Mouse (Mus musculus) midbrain, embryonic 11.5 days (tissue): ENCODE data around the gene St8sia1. TPM values are rescaled to one million over a fixed set of nuclear protein-coding genes. Genes with fewer than 3 reads are reported as not detected.

Source experiments
- ATAC-seq: fragments of 200-750 bp; cut with Nextera tagmentation; 2 replicates; pipeline ENCODE4 v1.8.0; 2017; ENCODE audit warnings: moderate TSS enrichment, moderate library complexity; ENCODE audit not compliant: low FRiP score
- DNase-seq: peaks from one replicate; pipeline ENCODE4 v3.0.0; 2015; ENCODE audit warnings: low spot score; ENCODE audit errors: missing footprints
- H3K27ac ChIP-seq: fragments of 300-500 bp; sonication (generic); 2 replicates; pipeline ENCODE4 v1.5.1; 2014; ENCODE audit warnings: low read depth, low read length
- H3K27me3 ChIP-seq: fragments of 300-500 bp; sonication (generic); 2 replicates; pipeline ENCODE4 v1.6.1; 2014; ENCODE audit warnings: mild to moderate bottlenecking, low read length, moderate library complexity, mixed read lengths; ENCODE audit not compliant: control insufficient read depth, insufficient read depth
- H3K36me3 ChIP-seq: fragments of 300-500 bp; sonication (generic); 2 replicates; pipeline ENCODE4 v1.6.1; 2014; ENCODE audit warnings: mild to moderate bottlenecking, low read length, moderate library complexity, mixed read lengths; ENCODE audit not compliant: control insufficient read depth, insufficient read depth
- H3K4me1 ChIP-seq: fragments of 300-500 bp; sonication (generic); 2 replicates; pipeline ENCODE4 v1.6.1; 2014; ENCODE audit warnings: low read length; ENCODE audit not compliant: control insufficient read depth, insufficient read depth
- H3K4me2 ChIP-seq: fragments of 300-500 bp; sonication (generic); 2 replicates; pipeline ENCODE4 v1.6.1; 2014; ENCODE audit warnings: mild to moderate bottlenecking, moderate library complexity
- H3K4me3 ChIP-seq: fragments of 300-500 bp; sonication (generic); 2 replicates; pipeline ENCODE4 v1.5.1; 2014; ENCODE audit warnings: low read depth, low read length
- H3K9ac ChIP-seq: fragments of 300-500 bp; sonication (generic); 2 replicates; pipeline ENCODE4 v1.6.1; 2014; ENCODE audit warnings: low read length
- H3K9me3 ChIP-seq: fragments of 300-500 bp; sonication (generic); 2 replicates; pipeline ENCODE4 v1.6.1; 2016; ENCODE audit warnings: low read length; ENCODE audit not compliant: control insufficient read depth
- WGBS: fragments of 180-500 bp; shearing (Covaris S2); extraction: QIAGEN DNeasy Blood & Tissue Kit; methylation state at CpG from one replicate; pipeline ENCODE4 v1.1.7; 2014; 5-methylcytosine and 5-hydroxymethylcytosine counted together
- polyA plus RNA-seq: library from polyadenylated mRNA; unstranded; fragments of >200 nt; fragmentation: Nextera tagmentation; extraction: Ambion mirVana; gene quantifications from 2 replicates; pipeline ENCODE4 v1.2.1, GENCODE M21; 2014

The St8sia1 gene
- polyA plus RNA-seq, 1 experiment from 2014 or later: 3.8 TPM

GRCm38 (mm10) chr6:142941078-142941477 is 23.2 kb downstream of the St8sia1 start:
- ATAC-seq: peak; percentile 69; the same call in 1 of the 2 replicates
- WGBS: 76% methylated on average over 8 of the region's 8 CpGs
- Histone ChIP-seq H3K27me3 (no peaks in the 10 kb centered on the region), H3K4me3 (no peak overlapping the region), H3K36me3 (no peaks in the 10 kb centered on the region), H3K4me2 (no peak overlapping the region), H3K9me3 (no peaks in the 10 kb centered on the region), H3K9ac (no peak overlapping the region), H3K27ac (no peak overlapping the region), H3K4me1 (no peaks in the 10 kb centered on the region)
- DNase-seq: no peak

- H3K9me3 ChIP-seq: no peaks in the 10 kb centered on the region
- H3K36me3 ChIP-seq: no peaks in the 10 kb centered on the region
- H3K4me1 ChIP-seq: no peaks in the 10 kb centered on the region
- no peaks in the 10 kb centered on the region for H3K27me3 ChIP-seq
- H3K9ac ChIP-seq: no peak overlapping the region
- ATAC-seq: 0 out of 2 replicates have a peak, but pooled peaks have one; percentile 8
- H3K4me2 ChIP-seq: no peak overlapping the region
- WGBS: 78% methylated on average over 9 of the region's 9 CpGs
- H3K27ac ChIP-seq: no peak overlapping the region
- no peak for DNase-seq
- no peak overlapping the region for H3K4me3 ChIP-seq
Measured at GRCm38 (mm10) chr6:142938549-142939345, 25.5 kb downstream of the St8sia1 start.

GRCm38 (mm10) chr6:142938074-142938473 is 26.2 kb downstream of the St8sia1 start:
- no peak for ATAC-seq

GRCm38 (mm10) chr6:142932582-142932981 is 31.7 kb downstream of the St8sia1 start:
- H3K9ac ChIP-seq: no peak overlapping the region
- no peak overlapping the region for H3K4me3 ChIP-seq
- ATAC-seq (no peak), DNase-seq (no peak)
- H3K27ac ChIP-seq: no peak overlapping the region
- no peaks in the 10 kb centered on the region for H3K4me1 ChIP-seq
- no peak overlapping the region for H3K4me2 ChIP-seq
- H3K9me3 ChIP-seq: no peaks in the 10 kb centered on the region
- WGBS: 92% methylated on average over 6 of the region's 6 CpGs
- no peaks in the 10 kb centered on the region for H3K27me3 ChIP-seq
- no peaks in the 10 kb centered on the region for H3K36me3 ChIP-seq

More at GRCm38 (mm10) chr6:142938074-142938473, 26.2 kb downstream of the St8sia1 start:
- no peak for DNase-seq
- no peaks in the 10 kb centered on the region for H3K4me1 ChIP-seq
- no peak overlapping the region for H3K4me3 ChIP-seq
- no peak overlapping the region for H3K27ac ChIP-seq
- no peaks in the 10 kb centered on the region for H3K36me3 ChIP-seq
- no peaks in the 10 kb centered on the region for H3K27me3 ChIP-seq
- no peaks in the 10 kb centered on the region for H3K9me3 ChIP-seq
- H3K9ac ChIP-seq: no peak overlapping the region
- no peak overlapping the region for H3K4me2 ChIP-seq

- Histone ChIP-seq H3K4me3 (no peak overlapping the region), H3K36me3 (no peaks in the 10 kb centered on the region), H3K4me2 (no peak overlapping the region), H3K9ac (no peak overlapping the region), H3K27ac (no peak overlapping the region; the same call in 1 of the 2 replicates), H3K9me3 (no peaks in the 10 kb centered on the region), H3K4me1 (no peaks in the 10 kb centered on the region), H3K27me3 (no peaks in the 10 kb centered on the region)
- ATAC-seq: no peak
- 79% methylated on average over 9 of the region's 9 CpGs for WGBS
- DNase-seq: no peak
Measured at GRCm38 (mm10) chr6:142932144-142932543, 32.1 kb downstream of the St8sia1 start.

- DNase-seq (no peak), ATAC-seq (no peak)
- H3K9ac ChIP-seq: no peak overlapping the region
- H3K27me3 ChIP-seq: no peaks in the 10 kb centered on the region
- H3K36me3 ChIP-seq: no peaks in the 10 kb centered on the region
- no peak overlapping the region for H3K4me2 ChIP-seq
- no peaks in the 10 kb centered on the region for H3K9me3 ChIP-seq
- H3K4me1 ChIP-seq: peaks cover 4% of the 10 kb centered on the region; the same call in 1 of the 2 replicates
- no peak overlapping the region for H3K4me3 ChIP-seq
- 95% methylated on average over 16 of the region's 16 CpGs for WGBS
- H3K27ac ChIP-seq: no peak overlapping the region
Measured at GRCm38 (mm10) chr6:142928551-142929309, 35.5 kb downstream of the St8sia1 start.

GRCm38 (mm10) chr6:142926901-142927605 is 37.2 kb downstream of the St8sia1 start:
- H3K4me2 ChIP-seq: no peak overlapping the region

GRCm38 (mm10) chr6:142925921-142926320 is 38.3 kb downstream of the St8sia1 start:
- 70% methylated on average over 5 of the region's 5 CpGs for WGBS
- Histone ChIP-seq H3K4me2 (no peak overlapping the region), H3K9me3 (no peaks in the 10 kb centered on the region), H3K9ac (no peak overlapping the region), H3K36me3 (no peaks in the 10 kb centered on the region), H3K27me3 (no peaks in the 10 kb centered on the region), H3K4me3 (no peak overlapping the region), H3K27ac (no peak overlapping the region), H3K4me1 (peaks cover 4% of the 10 kb centered on the region; the same call in 1 of the 2 replicates)
- DNase-seq: no peak
- no peak for ATAC-seq

More at GRCm38 (mm10) chr6:142926901-142927605, 37.2 kb downstream of the St8sia1 start:
- ATAC-seq: no peak
- H3K27me3 ChIP-seq: no peaks in the 10 kb centered on the region
- no peak overlapping the region for H3K27ac ChIP-seq
- H3K36me3 ChIP-seq: no peaks in the 10 kb centered on the region
- peaks cover 4% of the 10 kb centered on the region; the same call in 1 of the 2 replicates for H3K4me1 ChIP-seq
- DNase-seq: no peak
- H3K9me3 ChIP-seq: no peaks in the 10 kb centered on the region
- H3K9ac ChIP-seq: no peak overlapping the region
- H3K4me3 ChIP-seq: no peak overlapping the region
- 91% methylated on average over 9 of the region's 9 CpGs for WGBS
